Mouse (Mus musculus): ENCODE measurements at regions not wholly inside any gene's neighbourhood (a gene's known extent, or its start where the extent isn't known, plus 50 kb on each side); places are given as distances from the start of the nearest gene placed in this dataset.

DNA sequence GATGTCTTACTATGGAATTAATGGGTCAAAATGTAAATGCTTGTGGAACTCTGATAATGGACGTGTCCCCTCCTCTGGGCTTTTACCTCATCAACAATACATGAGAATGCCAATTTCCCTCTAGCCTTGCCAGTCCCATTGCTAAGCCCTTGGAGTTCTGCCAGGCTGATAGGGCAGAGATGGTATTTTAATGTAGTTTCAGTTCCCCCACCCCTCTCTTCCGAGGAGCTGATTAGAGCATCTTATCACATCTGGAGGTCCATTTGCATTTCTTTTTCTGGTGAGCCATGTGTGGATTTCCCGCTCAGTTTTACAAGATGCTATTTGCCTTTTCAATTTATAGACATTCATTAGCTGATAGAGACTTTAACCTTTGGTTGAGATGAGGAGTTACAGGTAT, 86.0 kb upstream of the Arid2 start:
- DNase-seq (ENCODE audit: low spot score), result no peak
- Histone ChIP-seq H3K9me3 (replicated peaks) (no peaks in the 10 kb centered on the region), H3K4me1 (0 out of 2 replicates have a peak, but pooled peaks cover 4% of the 10 kb centered on the region), H3K27ac (replicated peaks) (no peak overlapping the region), H3K36me3 (no peaks in the 10 kb centered on the region), H3K4me3 (no peak overlapping the region), H3K27me3 (ENCODE audit: low read depth, poor library complexity, severe bottlenecking) (no peaks in the 10 kb centered on the region)
- 82% methylated on average over 3 of the region's 3 CpGs for WGBS

DNA sequence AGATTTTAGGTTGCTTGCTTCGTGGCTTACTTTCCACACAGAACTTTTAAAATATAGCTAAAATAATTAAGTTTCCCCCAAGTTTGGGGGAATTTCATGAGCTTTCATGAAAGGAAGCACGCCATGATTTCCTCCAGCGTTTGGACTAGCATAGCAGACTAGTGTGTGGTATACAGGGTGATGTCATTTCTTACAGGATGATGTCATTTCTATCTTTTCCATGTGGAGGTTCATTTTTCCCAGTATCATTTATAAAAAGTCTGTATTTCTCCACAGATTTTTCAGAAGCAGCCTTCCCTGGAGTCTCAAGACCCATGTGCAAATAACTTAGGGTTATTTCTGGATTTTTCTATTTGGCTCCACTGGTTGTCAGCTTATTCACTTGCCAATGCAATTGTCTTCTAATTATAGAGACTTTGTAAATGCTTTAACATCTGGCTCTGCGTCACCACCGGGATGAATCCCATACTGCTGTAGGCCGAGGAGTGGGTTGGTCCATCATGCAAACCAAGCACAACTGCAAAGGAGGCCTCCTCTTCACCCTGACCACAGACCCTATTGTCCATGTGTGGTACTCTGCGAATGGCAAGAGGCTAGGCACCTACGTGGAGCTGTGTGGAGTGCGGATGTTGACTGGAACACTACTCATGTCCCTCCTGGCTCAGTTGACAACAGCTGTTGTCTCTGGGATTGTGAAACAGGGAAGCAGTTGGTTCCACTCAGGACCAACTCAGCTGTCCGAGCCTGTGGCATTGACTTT, 85.4 kb upstream of the Arid2 start:
- no peak overlapping the region for H3K27ac ChIP-seq (replicated peaks)
- DNase-seq (ENCODE audit: low spot score), result no peak
- H3K36me3 ChIP-seq, result no peaks in the 10 kb centered on the region
- H3K27me3 ChIP-seq (ENCODE audit: low read depth, poor library complexity, severe bottlenecking), result no peaks in the 10 kb centered on the region
- 0 out of 2 replicates have a peak, but pooled peaks cover 4% of the 10 kb centered on the region for H3K4me1 ChIP-seq
- H3K4me3 ChIP-seq, result no peak overlapping the region
- no peaks in the 10 kb centered on the region for H3K9me3 ChIP-seq (replicated peaks)
- 93% methylated on average over 10 of the region's 10 CpGs for WGBS

DNA sequence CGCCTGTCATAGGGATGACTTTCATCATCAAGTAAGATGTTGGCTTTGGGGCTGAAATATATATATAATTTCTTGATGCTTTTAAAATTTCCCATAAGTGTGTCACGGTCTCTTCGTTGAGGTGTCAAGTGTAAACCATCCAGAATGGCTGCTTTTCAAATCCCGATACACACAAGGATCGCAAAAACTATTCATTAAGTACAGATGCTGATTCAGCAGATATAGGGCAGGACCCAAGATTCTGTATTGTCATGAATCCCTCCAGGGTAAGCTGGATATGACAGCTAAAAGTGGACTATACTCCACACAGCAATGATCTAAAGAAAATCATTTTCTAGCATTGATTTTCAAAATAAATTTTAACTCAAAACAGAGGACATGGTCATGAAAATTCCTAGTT, 83.1 kb upstream of the Arid2 start:
- WGBS, result 95% methylated on average over 5 of the region's 5 CpGs
- no peaks in the 10 kb centered on the region for H3K36me3 ChIP-seq
- H3K27me3 ChIP-seq (ENCODE audit: low read depth, poor library complexity, severe bottlenecking), result no peaks in the 10 kb centered on the region
- no peak overlapping the region for H3K4me3 ChIP-seq
- H3K4me1 ChIP-seq, result no peaks in the 10 kb centered on the region
- H3K9me3 ChIP-seq (replicated peaks), result no peaks in the 10 kb centered on the region
- no peak overlapping the region for H3K27ac ChIP-seq (replicated peaks)
- no peak for DNase-seq (ENCODE audit: low spot score)

DNA sequence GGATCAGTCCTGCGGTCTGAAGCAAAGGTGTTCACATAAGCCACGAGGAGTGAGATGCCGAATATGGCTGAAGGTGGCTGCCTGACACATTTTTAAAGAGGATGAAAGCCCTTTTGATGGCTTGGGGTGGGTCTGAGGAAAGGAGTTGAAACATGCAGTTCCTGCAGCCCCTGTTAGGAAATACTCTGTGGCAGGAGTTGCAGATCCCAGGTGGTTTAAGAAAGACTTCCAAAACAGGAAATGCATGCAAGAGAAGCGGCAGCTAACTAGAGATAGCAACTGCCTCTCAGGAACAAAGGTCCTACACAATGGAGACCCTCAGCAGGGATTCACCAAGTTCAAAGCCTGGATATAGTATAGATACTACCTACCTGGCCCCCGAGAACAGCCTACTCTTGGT, 82.7 kb upstream of the Arid2 start:
- Histone ChIP-seq H3K27me3 (ENCODE audit: low read depth, poor library complexity, severe bottlenecking) (no peaks in the 10 kb centered on the region), H3K4me3 (no peak overlapping the region), H3K9me3 (replicated peaks) (no peaks in the 10 kb centered on the region), H3K4me1 (no peaks in the 10 kb centered on the region), H3K27ac (replicated peaks) (no peak overlapping the region), H3K36me3 (no peaks in the 10 kb centered on the region)
- WGBS, result 82% methylated on average over 5 of the region's 5 CpGs
- no peak for DNase-seq (ENCODE audit: low spot score)

DNA sequence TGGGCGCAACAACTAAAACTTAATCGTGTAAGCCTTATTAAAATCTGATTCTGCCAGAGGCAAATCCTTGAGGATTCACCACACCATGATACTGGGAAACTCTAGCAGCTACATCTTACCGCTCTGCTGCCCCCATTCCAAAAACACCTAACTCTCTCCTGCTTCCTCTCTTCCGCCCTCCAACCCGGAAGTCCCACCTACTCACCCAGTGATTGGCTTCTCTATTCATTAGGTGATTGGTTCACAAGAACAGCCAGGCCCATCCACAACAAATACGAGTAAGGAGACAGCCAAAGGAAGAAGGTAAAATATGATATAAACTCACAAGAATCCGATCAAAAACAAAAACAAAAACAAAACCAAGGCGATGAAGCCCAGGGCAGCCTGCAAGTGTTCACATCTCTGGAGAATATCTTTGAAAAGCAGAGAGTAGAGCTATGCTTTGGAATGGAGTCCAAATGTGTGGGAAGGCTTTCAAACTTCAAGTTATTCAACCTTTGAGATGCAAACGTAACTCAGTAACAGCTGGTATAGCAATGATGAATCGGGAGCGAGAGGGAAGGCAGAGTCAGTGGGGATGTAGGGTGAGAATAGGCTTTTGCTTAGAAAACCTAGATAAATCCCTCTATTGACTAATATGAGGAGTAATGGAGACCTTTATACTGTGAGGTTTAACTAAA, 76.5 kb upstream of the Arid2 start:
- Histone ChIP-seq H3K36me3 (no peaks in the 10 kb centered on the region), H3K27ac (replicated peaks) (no peak overlapping the region), H3K4me1 (no peaks in the 10 kb centered on the region), H3K4me3 (no peak overlapping the region), H3K27me3 (ENCODE audit: low read depth, poor library complexity, severe bottlenecking) (no peaks in the 10 kb centered on the region), H3K9me3 (replicated peaks) (no peaks in the 10 kb centered on the region)
- WGBS, result 83% methylated on average over 11 of the region's 11 CpGs
- DNase-seq (ENCODE audit: low spot score), result no peak

DNA sequence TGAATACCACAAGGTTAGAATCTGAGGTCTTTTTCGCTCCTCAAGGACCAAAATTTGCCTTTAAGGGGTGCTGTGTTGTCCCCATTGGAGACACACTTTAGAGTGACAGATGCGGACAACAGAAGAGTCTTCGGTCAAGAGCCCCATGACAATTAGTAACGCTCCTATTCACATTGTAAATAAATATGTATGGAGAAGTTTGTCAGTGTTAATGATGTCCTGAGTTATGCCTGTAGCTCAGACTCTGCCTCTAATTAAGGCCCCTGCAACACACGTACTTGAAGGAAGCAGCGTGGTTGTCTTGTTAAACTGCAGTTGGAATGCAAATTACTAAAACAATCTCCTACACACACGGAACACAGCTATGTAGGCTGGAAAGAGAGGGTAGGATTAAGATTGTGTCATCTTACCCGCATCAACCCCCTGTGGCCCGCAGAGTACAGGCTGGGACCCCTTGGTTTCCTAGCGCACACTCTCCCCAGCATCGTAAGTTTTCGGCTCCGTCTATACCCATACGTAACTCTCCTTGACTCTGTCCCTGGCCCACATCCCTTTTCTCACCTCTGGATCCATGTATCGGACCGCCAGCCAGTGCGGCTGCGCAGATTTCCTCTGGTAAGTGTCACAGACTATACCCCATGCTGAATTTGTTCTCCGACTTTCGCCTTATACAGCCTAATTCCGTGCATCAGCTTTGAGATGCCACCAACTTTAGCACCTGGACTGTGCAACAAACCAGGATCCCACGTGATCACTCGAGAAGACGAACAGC, 73.6 kb upstream of the Arid2 start:
- Histone ChIP-seq H3K27me3 (ENCODE audit: low read depth, poor library complexity, severe bottlenecking) (no peaks in the 10 kb centered on the region), H3K4me1 (no peaks in the 10 kb centered on the region), H3K27ac (replicated peaks) (no peak overlapping the region), H3K36me3 (no peaks in the 10 kb centered on the region), H3K9me3 (replicated peaks) (no peaks in the 10 kb centered on the region), H3K4me3 (no peak overlapping the region)
- 91% methylated on average over 24 of the region's 24 CpGs for WGBS
- no peak for DNase-seq (ENCODE audit: low spot score)

DNA sequence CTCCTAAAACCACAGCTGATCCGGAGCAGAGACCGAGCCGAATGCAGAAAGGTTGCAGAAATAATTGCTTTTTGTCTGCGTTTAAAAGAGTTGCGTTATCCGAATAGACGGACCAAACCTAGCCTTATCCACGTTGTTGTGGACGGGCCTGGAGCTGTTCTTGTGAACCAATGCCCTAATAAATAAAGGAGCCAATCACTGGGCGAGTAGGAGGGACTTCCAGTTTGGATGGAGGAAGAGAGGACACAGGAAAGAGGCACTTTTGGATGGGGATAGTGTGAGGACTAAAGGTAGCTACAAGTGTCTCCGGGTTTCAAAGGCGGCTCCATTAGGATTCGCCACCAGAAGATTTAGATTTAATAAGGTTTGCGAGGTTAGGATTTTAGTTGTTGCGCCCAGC, 69.4 kb upstream of the Arid2 start:
- DNase-seq (ENCODE audit: low spot score), result no peak
- Histone ChIP-seq H3K4me3 (no peak overlapping the region), H3K36me3 (no peaks in the 10 kb centered on the region), H3K4me1 (no peaks in the 10 kb centered on the region), H3K9me3 (replicated peaks) (no peaks in the 10 kb centered on the region), H3K27me3 (ENCODE audit: low read depth, poor library complexity, severe bottlenecking) (no peaks in the 10 kb centered on the region), H3K27ac (replicated peaks) (no peak overlapping the region)
- 93% methylated on average over 15 of the region's 15 CpGs for WGBS

DNA sequence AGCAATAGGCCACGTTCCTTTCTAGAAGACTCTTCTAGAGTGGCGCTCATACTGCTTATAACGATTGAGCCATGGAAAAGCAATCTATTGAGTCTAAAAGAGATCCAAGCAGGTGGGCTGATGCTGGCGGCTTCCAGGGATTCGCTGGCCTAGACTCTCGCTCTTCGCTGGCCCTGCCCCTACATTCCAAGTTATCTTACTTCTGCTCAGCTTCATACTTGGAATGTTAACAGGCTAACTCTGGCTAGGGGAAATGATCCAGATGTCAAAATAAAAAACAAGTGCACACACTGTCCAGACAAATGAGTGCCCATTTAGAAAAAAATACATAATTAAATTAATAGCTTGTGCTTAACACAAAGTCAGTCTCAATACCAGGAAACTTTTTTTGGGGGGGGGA, 67.6 kb upstream of the Arid2 start:
- no peak overlapping the region for H3K27ac ChIP-seq (replicated peaks)
- H3K36me3 ChIP-seq, result no peaks in the 10 kb centered on the region
- H3K9me3 ChIP-seq (replicated peaks), result no peaks in the 10 kb centered on the region
- 89% methylated on average over 7 of the region's 7 CpGs for WGBS
- H3K4me3 ChIP-seq, result no peak overlapping the region
- no peaks in the 10 kb centered on the region for H3K27me3 ChIP-seq (ENCODE audit: low read depth, poor library complexity, severe bottlenecking)
- no peaks in the 10 kb centered on the region for H3K4me1 ChIP-seq
- no peak for DNase-seq (ENCODE audit: low spot score)

DNA sequence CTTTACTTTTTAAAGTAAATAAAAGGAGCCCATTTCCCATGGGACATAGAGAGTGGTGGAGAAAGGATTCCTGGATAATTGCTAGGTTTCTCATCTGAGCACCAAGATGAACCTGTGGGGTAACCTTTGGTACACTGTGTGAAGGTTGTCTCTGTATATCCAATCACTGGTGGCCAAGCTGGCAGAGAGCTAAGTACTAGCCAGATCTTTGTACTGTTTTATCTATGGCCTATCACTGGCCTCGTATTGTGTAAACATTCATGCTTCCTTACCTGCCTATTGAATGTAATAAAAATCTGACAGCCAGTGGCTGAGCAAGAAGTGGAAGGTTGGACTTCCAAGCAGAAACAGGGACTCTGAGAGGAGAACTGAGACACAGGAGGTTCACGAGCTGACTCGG, 55.3 kb upstream of the Arid2 start:
- Histone ChIP-seq H3K4me3 (no peak overlapping the region), H3K27me3 (ENCODE audit: low read depth, poor library complexity, severe bottlenecking) (no peaks in the 10 kb centered on the region), H3K9me3 (replicated peaks) (no peaks in the 10 kb centered on the region), H3K27ac (replicated peaks) (no peak overlapping the region), H3K4me1 (peaks cover 3% of the 10 kb centered on the region; the same call in 1 of the 2 replicates), H3K36me3 (no peaks in the 10 kb centered on the region)
- DNase-seq (ENCODE audit: low spot score), result no peak
- WGBS, result 87% methylated on average over 3 of the region's 3 CpGs

DNA sequence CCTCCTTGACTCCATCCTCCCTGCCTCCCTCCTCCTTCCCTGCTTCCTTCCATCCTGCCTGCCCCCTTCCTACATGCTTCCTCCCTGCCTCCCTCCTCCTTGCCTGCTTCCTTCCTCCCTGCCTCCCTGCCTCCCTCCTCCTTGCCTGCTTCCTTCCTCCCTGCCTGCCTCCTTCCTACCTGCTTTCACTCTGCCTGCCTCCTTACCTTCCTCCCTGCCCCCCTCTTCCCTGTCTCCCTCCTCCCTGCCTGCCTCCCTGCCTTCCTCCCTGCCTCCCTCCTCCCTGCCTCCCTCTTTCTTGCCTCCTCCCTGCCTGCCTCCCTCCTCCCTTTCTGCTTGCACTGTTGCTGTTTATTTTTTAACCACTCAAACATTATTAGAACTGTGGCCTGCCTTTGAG, 54.2 kb upstream of the Arid2 start:
- Histone ChIP-seq H3K27ac (replicated peaks) (no peak overlapping the region), H3K27me3 (ENCODE audit: low read depth, poor library complexity, severe bottlenecking) (no peaks in the 10 kb centered on the region), H3K4me1 (peaks cover 3% of the 10 kb centered on the region; the same call in 1 of the 2 replicates), H3K9me3 (replicated peaks) (no peaks in the 10 kb centered on the region), H3K36me3 (no peaks in the 10 kb centered on the region), H3K4me3 (no peak overlapping the region)
- no peak for DNase-seq (ENCODE audit: low spot score)

DNA sequence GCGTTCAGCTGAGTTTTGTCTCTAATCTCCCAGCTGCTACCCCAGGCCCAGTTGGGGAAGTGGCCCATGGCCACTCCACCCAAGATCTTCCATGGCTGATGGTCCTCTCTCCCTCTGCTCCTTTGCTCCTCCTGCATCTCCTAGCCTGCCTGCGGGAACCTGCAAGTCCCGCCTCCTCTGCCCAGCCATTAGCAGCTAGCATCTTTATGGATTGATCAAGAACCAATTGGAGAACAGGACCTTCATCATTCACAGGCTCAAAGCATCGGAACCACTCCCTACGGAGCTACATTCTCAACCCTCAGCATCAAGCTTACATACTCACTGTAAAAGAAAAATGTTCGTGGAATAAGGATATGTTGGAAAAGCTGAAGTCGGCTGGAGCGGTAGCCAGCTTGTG, 52.5 kb upstream of the Arid2 start:
- no peaks in the 10 kb centered on the region for H3K36me3 ChIP-seq
- no peak overlapping the region for H3K4me3 ChIP-seq
- no peak for DNase-seq (ENCODE audit: low spot score)
- 60% methylated on average over 8 of the region's 8 CpGs for WGBS
- H3K4me1 ChIP-seq, result peaks cover 3% of the 10 kb centered on the region; the same call in 1 of the 2 replicates
- no peaks in the 10 kb centered on the region for H3K27me3 ChIP-seq (ENCODE audit: low read depth, poor library complexity, severe bottlenecking)
- H3K9me3 ChIP-seq (replicated peaks), result no peaks in the 10 kb centered on the region
- no peak overlapping the region for H3K27ac ChIP-seq (replicated peaks)

Measured in midbrain, embryonic 10.5 days (tissue).